Mouse (Mus musculus) kidney, adult 2 months (tissue): Measurements from ENCODE around the gene Rbbp6.

Experiments
- CTCF ChIP-seq: fragments of 200-500 bp; conservative IDR thresholded peaks from 2 replicates; pipeline ENCODE4 v1.5.1; 2011; ENCODE audit warnings: low read depth, mild to moderate bottlenecking, control low read depth, low read length, moderate library complexity, mixed read lengths; ENCODE audit not compliant: insufficient read depth, insufficient read length
- POLR2A ChIP-seq: fragments of 200-500 bp; IDR thresholded peaks from one replicate; pipeline ENCODE4 v1.6.1; 2011; ENCODE audit warnings: low read depth, low read length, control low read depth

- TF ChIP-seq CTCF (no peak), POLR2A (no peak)
These were observed 48.0 kb downstream of the Rbbp6 start for GRCm38 (mm10) chr7:123013466-123013865.
